Mouse (Mus musculus): ENCODE results near the gene Dennd1a.

The Dennd1a gene

DNA sequence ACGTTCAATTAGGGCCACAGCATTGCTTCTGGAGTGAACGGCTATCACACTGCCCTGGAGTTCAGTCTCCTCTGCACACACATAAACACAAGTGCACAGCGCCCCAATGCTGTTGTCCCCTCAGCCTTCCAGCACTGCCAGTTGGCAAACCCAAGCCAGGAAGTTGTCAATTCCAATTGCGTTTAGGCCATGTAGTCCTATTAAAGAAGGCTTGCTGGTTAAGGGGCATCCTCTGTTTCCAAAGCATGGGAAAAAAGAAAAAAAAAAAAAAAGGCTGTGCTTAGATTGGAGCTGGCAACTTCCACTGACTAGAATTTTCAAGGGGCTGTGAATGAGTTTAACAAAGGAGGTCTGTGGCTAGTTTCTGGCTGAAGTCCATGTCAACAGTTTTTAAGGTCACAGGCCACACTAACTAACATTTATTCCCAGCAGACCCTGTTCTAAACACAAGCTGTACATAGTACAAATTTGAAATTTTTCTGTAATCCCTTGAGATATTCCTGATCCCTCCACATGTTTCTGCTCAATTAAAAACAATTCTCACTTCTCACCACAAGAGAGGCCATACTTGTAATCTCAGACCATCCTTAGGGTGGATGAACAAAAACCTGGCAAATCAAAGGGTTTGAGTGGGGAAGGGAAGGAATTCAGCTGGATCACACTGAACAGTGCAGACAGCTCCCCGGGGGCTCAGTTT, 175.4 kb downstream of the Dennd1a start:
- no peak for DNase-seq (ENCODE audit: low spot score)

DNA sequence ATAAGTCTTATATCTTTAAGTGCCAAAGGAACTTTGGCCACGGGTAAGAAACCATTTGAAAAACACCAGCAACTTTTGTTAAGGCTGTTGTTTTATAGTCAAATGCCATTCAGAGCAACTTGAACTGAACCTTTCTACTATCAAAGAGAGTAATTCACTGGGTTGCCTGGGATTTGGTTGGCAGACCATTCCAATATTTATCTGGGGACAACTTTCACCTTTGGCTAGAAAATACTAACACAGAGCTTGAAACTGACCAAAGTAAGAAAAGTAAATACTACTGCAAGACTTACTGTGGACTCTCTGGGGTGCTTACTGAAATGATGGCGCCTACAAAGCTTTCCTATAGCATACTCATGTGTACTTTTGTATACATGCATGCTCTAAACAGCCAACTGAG, 178.6 kb downstream of the Dennd1a start:
- DNase-seq (ENCODE audit: low spot score): no peak

DNA sequence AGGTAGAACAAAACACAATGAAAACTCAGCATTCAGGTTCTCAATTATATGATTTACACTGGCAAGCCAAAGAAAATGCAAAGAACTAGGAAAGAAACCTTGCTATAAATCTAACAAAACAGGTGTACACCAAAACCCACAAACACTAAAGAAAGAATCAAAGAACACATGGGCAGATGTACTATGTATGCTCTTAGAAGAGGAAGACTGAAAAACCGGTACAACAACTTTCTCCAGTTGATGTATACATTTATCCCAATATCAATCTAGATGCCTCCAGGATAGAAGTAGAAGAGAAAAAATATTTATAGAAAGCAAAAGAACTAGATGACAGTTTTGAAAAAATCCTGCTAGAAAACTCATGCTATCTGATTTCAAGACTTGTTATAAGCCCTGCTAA, 184.5 kb downstream of the Dennd1a start:
- no peak for DNase-seq (ENCODE audit: low spot score)

DNA sequence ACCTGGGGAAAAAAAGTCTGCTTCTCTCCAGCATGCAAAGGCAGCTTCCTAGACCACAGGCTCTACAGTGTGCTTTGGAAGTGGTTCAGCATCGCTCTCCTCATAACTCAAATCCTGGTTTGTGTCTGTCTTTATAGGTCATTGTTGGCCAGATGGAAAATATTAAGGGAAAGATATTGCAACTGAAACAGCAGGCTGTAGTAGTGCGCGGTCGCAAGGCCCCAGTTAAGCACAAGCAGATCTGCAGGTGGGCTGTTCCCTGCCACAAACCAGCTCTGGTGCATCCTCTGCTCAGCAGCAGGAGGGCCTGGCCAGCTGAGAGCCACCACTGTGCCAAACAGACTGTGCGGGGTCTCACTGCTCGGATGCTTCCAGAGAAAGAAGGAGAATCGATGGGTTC, 186.9 kb downstream of the Dennd1a start:
- peak; percentile 29 for DNase-seq (ENCODE audit: low spot score)

DNA sequence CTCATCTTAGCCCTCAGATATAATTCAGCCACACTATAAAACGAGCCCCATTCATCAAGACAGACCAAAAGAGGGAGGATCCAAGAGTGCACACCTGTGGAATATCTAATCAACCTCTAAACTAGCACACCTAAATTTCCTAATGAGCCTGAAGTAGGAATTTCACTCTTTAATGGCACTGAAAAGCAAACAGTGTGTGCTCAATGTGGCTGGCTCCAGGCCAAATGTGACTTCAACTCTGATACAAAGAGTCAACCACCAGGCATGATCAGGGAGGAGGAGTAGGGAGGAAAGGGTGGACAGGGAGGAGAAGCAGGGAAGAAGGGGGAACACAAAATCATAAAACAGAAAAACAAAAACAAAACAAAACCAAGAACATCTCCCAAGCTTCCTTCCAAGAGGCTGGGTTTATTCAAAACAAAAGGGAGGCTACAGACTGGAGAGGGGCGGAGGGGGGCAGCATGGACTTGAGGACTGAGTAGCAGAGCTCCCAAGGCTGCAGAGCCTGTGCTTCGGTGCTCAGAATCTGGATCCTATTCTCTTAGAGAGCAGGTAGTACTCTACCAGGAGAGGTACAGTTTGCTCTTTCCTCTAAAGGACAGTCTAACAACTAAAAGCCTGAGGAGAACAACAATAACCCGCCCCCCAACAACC, 187.9 kb downstream of the Dennd1a start:
- DNase-seq (ENCODE audit: low spot score): no peak

DNA sequence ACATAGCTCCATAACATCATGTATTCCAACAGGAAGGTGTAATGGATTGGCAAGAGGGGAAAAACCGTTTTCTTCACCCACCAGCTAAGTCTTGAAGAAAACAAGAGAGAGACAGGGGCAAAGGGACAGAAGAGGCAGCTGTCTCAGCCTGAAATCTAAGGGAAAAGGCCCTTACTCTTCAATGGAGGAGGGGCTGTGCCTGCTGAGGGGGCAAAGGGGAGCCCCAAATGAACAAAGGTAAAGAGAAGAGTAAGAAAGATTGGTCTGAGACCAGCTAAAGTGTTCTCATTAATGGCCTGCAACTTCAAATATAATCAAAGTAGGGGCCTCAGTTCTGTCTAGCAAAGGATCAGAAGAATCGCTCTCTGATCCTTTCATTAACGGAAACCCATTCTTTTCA, 189.7 kb downstream of the Dennd1a start:
- no peak for DNase-seq (ENCODE audit: low spot score)

DNA sequence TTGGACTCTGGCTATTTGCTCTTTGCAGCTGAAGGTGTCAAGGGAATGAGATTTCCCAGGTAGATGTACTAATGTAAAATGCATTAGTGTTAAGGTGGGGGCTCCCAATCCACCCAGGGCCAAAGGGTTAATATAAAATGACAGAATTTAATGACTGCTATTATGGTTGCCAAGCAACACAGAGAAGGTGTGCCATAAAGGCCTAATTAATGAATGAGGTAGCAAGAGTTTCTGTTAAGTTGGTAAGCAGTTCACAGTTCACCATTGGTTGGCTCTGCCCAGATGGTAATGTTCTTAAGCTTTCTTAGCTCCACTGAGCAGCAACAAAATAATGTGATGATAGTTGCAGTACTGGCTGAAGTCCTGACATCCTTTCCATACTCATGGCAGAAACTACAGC, 190.9 kb downstream of the Dennd1a start:
- no peak for DNase-seq (ENCODE audit: low spot score)

DNA sequence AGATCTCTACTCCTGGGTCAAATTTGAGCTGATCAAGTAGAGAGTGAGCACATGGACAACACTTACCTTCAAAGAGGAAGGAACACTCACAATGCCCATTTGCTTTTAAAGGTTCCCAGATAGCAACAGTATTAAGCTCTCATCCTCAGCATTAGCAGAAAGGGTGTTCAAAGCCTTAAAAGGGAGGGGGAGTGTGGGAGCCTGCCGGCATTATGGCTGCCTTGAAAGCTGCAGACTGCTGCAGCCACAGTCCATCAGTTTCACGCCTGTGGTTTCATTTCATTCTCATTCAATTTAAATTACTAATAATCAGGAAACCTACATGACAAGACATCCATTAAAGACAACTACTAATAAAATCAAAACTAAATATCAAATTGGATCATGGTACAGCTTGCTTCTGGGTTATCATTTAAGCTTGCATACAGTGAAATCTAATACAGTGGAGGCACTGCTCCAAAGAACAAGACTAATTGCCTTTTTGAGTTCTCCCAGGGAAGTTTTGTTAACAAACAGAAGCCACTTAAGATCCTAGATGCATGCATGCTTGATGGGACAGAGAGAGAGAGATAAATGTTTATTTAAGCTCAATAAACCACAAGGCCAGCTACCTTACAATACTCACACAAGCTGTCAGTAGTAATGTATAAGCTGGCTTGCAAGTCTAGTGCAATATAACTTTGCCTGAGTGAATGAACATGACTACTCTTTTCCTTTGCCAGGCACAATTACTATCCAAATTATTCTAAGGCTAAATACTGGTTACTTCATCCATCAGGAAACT, 192.6 kb downstream of the Dennd1a start:
- DNase-seq (ENCODE audit: low spot score): no peak

DNA sequence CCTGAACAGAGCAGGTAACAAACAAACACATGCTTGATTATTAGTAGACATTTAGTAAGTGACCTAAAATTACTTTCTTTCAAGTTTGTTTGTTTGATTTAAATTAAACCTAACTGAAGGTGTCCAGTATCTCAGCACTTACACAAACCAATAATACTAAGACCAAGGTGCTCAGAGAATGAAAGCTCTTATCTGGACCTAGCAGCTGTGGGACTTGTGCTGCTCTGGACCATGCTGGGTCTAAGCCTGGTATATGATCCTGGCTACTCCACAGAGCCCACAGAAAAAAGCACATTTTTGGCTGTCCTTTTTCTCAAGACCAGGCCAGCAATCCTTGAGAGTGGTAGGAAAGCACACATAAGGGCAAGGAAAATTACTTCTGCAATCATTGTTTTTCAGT, 193.2 kb downstream of the Dennd1a start:
- DNase-seq (ENCODE audit: low spot score): no peak

DNA sequence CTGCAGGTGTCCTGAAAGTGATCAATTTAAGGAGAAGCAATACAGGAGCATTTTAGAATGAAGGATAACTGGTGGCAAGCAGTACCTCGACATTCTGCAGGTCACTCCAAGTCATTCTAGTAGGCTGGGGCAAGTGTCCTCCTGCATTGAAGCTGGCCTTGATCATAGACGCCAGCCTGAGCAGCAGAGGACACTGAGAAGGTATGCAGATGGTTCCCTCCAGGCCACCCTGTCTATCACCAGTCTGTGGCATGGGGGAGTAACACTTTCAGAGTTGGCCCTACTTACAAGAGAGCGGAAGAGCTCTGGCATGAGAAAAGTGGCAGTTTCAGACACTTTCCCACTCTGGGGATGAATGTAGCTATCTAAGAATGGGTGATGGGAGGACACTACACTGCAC, 193.9 kb downstream of the Dennd1a start:
- no peak for DNase-seq (ENCODE audit: low spot score)

DNA sequence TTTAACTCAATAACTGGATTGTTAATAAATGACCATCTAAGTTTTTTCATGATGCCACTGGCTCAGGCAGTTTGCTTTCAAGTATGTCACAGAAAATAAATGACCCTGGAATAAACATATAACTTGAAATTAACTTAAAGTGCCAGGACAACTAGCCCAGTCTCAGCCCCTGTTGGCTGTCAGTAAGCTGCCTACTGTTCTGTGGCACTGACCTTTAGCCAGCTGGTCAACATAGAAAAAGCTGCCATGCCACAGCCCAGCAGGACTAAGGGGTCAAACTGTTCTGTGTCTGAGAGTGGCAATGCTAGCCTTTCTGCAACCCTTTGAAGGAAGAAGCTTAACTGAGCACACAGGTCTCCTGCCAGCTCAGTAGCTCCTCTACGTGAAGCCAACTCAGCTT, 198.8 kb downstream of the Dennd1a start:
- DNase-seq (ENCODE audit: low spot score): no peak

DNA sequence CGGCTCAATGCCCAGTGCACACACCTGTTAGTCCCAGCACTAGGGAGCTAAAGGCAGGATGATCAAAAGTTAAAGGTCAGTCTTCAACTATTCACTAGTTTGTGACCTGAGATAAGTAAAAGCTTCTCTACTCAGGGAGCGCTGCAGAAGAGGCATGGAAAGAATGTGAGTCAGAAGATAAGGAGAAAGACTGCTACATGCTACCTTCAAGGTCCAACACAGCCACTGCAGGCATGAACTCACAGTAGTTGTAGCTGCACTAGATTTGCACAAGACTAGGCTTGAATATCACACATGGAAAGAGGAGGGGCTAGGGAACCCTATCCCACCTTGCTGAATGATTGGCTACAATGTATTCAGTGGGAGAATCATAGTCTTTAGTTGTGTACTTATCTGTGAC, 202.1 kb downstream of the Dennd1a start:
- DNase-seq (ENCODE audit: low spot score): no peak

DNA sequence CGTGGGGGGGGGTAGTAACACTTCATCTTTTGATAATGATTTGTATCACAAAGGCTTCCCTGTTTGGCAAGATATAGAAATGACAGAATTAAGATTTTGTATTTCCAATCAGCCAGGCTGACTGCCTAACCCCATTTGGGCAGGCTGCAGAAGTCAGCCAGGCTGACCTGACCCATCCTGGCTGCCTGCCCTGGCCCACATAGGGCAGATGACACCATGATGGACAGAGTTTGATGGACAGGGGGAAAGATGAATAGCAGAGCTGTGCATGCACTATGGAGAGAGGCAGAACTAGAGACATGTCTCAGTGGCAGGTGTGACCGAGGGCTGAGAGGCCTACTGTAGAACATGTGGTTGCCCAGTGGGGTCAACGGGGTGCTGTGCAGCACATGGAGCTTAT, 203.9 kb downstream of the Dennd1a start:
- no peak for DNase-seq (ENCODE audit: low spot score)

DNA sequence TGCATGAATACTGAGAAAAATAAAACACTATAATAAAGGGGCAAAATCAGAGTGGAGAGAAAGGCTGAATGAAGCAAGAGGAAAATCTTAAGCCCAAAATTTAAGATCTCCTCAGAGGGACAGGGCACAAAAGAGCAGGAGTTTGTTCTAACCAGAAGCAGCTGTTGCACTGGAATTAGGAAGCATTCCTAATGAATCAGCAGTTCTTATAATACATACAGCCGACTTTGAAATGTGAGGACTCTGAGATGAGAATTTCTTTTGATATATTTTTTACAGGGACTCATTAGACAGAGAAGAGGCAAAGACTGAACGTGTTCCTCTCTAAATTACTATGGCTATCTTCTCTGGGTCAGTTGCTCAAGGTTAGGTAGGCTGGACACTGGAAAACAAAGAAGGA, 212.7 kb downstream of the Dennd1a start:
- DNase-seq (ENCODE audit: low spot score): no peak

DNA sequence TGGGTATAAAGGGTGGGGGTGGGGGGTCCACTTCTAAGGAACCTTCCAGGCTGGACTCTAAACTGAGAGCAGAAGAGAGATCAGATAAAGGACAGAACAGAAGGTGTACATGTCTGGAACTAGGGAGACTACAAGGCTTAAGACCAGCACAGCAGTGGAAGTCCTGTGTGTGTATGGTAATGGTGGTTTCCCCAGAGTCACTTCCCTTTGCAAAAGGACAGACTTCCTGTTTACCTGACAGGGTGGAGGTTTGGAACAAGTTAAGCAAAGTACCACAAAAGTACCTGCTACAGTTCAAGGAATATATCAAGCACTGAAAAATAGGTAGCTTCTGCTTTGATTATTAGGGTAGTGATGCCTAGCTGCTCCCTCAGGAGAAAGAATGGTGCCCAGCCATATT, 215.1 kb downstream of the Dennd1a start:
- no peak for DNase-seq (ENCODE audit: low spot score)

DNA sequence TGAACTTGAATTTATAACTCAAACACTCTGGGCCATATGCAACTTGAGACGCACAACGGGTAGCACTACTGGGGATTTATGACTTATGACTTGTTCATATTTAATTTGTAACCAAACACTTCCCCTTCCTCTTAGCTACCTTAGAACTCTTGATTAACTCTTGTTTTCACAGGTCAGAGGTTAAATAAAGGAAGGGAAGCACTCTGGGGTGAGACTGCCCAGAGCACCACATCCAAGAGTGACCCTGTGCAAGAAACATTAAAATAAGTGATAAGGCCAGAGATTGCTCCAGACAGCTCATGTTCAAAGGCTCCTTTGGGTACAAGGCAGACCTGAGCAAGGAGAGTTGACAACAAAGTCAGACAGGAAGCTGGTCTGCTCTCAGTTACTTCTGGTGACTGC, 219.0 kb downstream of the Dennd1a start:
- DNase-seq (ENCODE audit: low spot score): peak; percentile 68

DNA sequence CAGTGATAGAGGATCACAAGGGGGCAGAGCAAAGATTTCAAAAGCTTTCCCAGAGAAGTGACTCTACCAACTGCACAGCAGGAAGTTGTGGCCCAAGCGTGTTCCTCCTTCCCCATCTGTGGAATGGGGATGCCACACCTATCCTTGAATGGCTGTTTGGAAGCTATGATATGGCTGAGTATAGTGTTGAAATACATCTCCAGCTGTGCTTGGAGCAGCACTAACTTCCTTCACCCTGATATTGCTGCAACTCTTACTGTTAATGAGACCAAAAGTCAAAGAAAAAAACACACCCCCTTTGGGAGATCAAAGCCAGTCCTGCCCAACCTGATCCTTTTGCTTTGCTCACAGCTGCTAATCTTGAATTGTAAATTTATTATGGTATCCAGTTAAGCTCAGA, 221.3 kb downstream of the Dennd1a start:
- DNase-seq (ENCODE audit: low spot score): no peak

DNA sequence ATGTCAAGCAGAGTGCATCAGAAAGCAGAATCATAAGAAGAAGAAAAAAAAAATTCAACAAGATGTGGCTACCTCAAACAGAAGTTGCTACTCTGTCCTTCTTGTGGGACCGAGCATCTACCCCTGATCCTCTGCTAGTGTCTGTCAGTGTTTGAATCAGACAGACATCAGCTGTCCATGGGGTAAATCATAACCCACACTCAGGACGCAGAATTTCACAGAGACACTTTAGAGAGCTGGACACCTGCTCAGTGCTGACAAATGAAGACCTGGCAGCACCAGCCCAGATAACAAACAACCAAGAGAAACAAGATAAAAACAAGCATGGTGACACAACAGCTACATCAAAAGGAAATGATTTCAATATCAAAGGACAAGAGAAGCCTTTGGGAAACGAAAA, 222.9 kb downstream of the Dennd1a start:
- no peak for DNase-seq (ENCODE audit: low spot score)

DNA sequence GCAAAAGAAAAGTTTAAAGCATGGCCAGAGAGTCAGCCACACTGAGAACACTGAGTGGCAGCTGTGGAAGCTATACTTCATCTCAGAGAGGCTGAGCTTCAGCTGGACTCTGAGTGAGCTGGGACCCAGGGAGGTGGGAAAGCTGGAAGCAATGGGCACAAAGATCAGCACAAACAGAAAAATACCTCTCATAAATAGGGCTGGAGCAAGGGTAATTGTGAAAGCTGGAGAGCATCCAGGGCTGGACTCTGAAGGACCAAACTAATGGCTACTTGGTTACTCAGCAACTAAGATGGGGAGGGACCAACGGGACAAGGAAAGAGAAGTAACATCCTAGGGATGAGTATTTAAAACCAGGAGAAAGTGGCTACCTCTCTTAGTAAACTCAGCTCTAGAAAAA, 225.0 kb downstream of the Dennd1a start:
- DNase-seq (ENCODE audit: low spot score): no peak

DNA sequence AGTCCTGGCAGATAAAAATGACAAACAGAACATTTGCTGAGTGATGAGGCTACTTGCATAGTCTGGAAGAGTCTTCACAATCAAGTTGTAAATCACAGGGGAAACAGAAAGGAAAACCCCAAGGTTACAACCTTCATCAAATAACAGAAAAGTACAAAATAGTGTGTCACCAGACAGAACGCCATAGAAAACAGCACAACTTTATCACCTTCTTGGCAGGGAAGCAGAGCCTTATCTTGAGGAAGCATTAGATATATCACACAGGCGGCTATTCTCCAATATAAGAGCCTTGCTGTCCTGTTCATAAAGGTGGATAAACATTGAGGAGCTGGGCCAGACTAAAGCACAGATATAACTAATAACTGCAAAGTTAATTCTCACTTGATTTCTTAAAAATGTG, 225.7 kb downstream of the Dennd1a start:
- DNase-seq (ENCODE audit: low spot score): no peak

DNA sequence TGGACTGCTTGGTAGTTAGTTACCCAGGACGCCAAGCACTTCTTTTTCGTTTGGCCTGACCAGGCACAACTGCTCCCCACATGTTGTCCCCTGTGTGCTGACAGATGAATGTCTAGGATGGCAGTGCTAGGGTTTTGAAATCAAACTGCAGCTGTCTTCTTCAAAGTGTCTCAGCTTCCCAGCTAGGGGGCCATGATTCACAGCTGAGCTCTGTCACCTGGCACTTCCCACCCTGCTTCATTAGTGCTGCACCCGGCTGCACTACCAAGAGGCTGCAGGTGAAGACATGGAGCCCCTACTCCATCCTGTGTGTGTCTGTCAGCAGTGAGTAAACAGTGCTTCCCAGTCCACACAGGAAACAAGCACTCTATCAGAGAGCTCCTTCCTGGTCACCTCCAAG, 234.8 kb downstream of the Dennd1a start:
- no peak for DNase-seq (ENCODE audit: low spot score)

DNA sequence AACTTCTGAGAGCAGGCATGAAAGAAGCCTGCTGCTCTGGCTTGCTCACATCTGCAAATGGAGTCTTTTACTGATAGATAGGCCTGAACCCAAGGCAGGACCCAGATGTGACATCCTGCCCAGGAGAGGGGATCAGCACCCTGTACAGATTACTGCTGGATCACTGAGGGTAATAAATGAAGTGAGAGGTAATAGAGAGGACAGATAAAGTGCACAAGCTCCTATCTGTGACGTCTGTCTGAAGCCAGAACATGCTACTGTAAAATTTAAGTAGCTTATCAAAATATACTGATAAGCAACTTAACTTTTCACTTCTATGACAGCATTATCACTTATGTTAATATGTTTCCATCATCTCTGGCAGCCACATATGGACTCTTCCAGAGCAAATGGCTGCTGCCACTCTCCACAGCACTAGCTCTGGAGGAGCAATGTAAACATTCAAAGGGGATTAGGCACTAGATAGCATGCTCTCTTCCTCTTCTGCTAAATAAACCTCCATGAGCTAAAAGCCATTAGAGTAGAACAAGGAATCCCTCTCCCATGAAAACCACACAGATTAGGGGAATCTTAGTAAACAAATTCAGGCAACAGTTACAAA, 235.6 kb downstream of the Dennd1a start:
- DNase-seq (ENCODE audit: low spot score): no peak

DNA sequence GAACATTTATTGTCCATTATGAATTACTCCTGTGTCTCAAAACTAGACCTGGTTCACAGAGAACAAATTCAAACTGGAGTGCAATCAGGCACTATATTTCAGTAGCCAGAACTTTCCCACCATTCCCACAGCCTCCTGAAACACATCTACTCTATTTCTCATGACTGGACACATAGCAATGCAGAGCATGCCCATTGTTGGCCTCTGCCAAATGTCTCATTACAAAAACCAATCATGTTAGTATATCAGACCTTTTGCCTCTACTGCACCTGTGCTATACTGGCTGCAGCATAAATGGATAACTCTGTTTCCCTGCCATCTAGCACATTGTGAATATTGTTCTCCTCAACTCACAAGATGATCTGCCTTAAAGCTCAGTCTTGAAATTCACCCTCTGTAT, 238.2 kb downstream of the Dennd1a start:
- DNase-seq (ENCODE audit: low spot score): no peak
